Comparison of ENCODE assay signal across 8 mouse cellular contexts in genomic region chr5:140889539-140889938, GRCm38 (mm10). TPM values are rescaled to one million over a fixed set of nuclear protein-coding genes. Genes with fewer than 3 reads are reported as not detected.
DNase-seq lines count a peak whose midpoint lies in the region; ATAC-seq lines count a peak whose summit lies in the region.

No protein-coding gene starts in this region.

- DNase-seq in forebrain, embryonic 11.5 days (ENCODE audit: low spot score) = peak; percentile 66
- peak; percentile 43 for DNase-seq in urinary bladder, postnatal 14 days (ENCODE audit: low spot score)
- DNase-seq in urinary bladder, postnatal 10 days (ENCODE audit: low spot score) = no peak
- peak; percentile 18 to 24 for DNase-seq in left cerebral cortex, postnatal 25 days (ENCODE audit: low spot score in 2 of 2)
- peak; percentile 36 to 41 for DNase-seq in monocyte, adult 2 months (ENCODE audit: low read depth in 1 of 2, low spot score in 2 of 2)
- peak; percentile 77 for DNase-seq in thymus, postnatal 14 days

- no peaks in the 10 kb centered on the region for H3K27me3 ChIP-seq in forebrain, embryonic 11.5 days (ENCODE audit: control insufficient read depth, insufficient read depth, low read length)
- no peaks in the 10 kb centered on the region for H3K27me3 ChIP-seq in forebrain, embryonic 16.5 days (replicated peaks; ENCODE audit: control insufficient read depth, insufficient read depth, low read length)

- WGBS in forebrain, embryonic 11.5 days = 39% methylated on average over 8 of the region's 8 CpGs
- WGBS in forebrain, embryonic 16.5 days = 49% methylated on average over 8 of the region's 8 CpGs

- H3K4me3 ChIP-seq in forebrain, embryonic 11.5 days (ENCODE audit: low read depth, low read length) = no peak overlapping the region
- no peak overlapping the region for H3K4me3 ChIP-seq in forebrain, embryonic 16.5 days (replicated peaks; ENCODE audit: low read length)

- no peak overlapping the region for H3K9ac ChIP-seq in forebrain, embryonic 11.5 days (ENCODE audit: low read length)
- no peak overlapping the region for H3K9ac ChIP-seq in forebrain, embryonic 16.5 days (replicated peaks; ENCODE audit: low read depth, low read length)

- intact Hi-C loops in left cerebral cortex, postnatal 25 days (cut with DNase I) = no loop called here

- ATAC-seq in forebrain, embryonic 11.5 days (replicated peaks; ENCODE audit: low FRiP score) = no peak
- no peak for ATAC-seq in forebrain, embryonic 16.5 days
- ATAC-seq in granulocyte monocyte progenitor cell, adult 5-6 weeks (replicated peaks; ENCODE audit: poor library complexity, severe bottlenecking) = peak; percentile 89

- H3K9me3 ChIP-seq in forebrain, embryonic 11.5 days (ENCODE audit: control insufficient read depth, low read length) = no peaks in the 10 kb centered on the region
- no peaks in the 10 kb centered on the region for H3K9me3 ChIP-seq in forebrain, embryonic 16.5 days (ENCODE audit: control insufficient read depth, low read length)

- H3K36me3 ChIP-seq in forebrain, embryonic 11.5 days (ENCODE audit: control insufficient read depth, insufficient read depth, low read length) = no peaks in the 10 kb centered on the region
- H3K36me3 ChIP-seq in forebrain, embryonic 16.5 days (ENCODE audit: control insufficient read depth, insufficient read depth) = no peaks in the 10 kb centered on the region

- H3K4me2 ChIP-seq in forebrain, embryonic 11.5 days (ENCODE audit: low read depth, low read length, severe bottlenecking) = no peak overlapping the region
- no peak overlapping the region for H3K4me2 ChIP-seq in forebrain, embryonic 16.5 days (ENCODE audit: low read length)

- H3K27ac ChIP-seq in forebrain, embryonic 11.5 days (ENCODE audit: low read depth, low read length) = no peak overlapping the region
- H3K27ac ChIP-seq in forebrain, embryonic 16.5 days (ENCODE audit: low read length) = no peak overlapping the region

- no peaks in the 10 kb centered on the region for H3K4me1 ChIP-seq in forebrain, embryonic 11.5 days (replicated peaks; ENCODE audit: control insufficient read depth, insufficient read depth, low read length)
- H3K4me1 ChIP-seq in forebrain, embryonic 16.5 days (replicated peaks; ENCODE audit: control insufficient read depth, insufficient read depth, low read length) = no peaks in the 10 kb centered on the region

RNA-seq across cellular contexts. Expression of gene Gna12, which starts 59.3 kb away (rescaled TPM):
- 49.7 and 58.9 TPM in 2 replicates for polyA plus RNA-seq in forebrain, embryonic 11.5 days (2014; fragmentation: Nextera tagmentation; extraction: Ambion mirVana)
- polyA plus RNA-seq in forebrain, embryonic 16.5 days (2015; fragmentation: Nextera tagmentation; extraction: Ambion mirVana) = 13.5 and 14.4 TPM in 2 replicates
- total RNA-seq in granulocyte monocyte progenitor cell, adult 5-6 weeks (2014; fragmentation: Nextera tagmentation) = 42.3 and 44.7 TPM in 2 replicates
- 34.9 and 35.3 TPM in 2 replicates for total RNA-seq in granulocyte monocyte progenitor cell, adult 5-6 weeks (2017)
- total RNA-seq in left cerebral cortex, postnatal 25 days (2021) = 10 to 100 TPM; 72.1 to 76.6 TPM
